Mouse (Mus musculus) midbrain, embryonic 11.5 days (tissue): ENCODE results near the gene Aatf. TPM values are rescaled to one million over a fixed set of nuclear protein-coding genes. Genes with fewer than 3 reads are reported as not detected.

ENCODE experiments used
- ATAC-seq: fragments of 200-750 bp; cut with Nextera tagmentation; 2 replicates; pipeline ENCODE4 v1.8.0; 2017; ENCODE audit warnings: moderate TSS enrichment, moderate library complexity; ENCODE audit not compliant: low FRiP score
- DNase-seq: peaks from one replicate; pipeline ENCODE4 v3.0.0; 2015; ENCODE audit warnings: low spot score; ENCODE audit errors: missing footprints
- H3K27ac ChIP-seq: fragments of 300-500 bp; sonication (generic); 2 replicates; pipeline ENCODE4 v1.5.1; 2014; ENCODE audit warnings: low read depth, low read length
- H3K27me3 ChIP-seq: fragments of 300-500 bp; sonication (generic); 2 replicates; pipeline ENCODE4 v1.6.1; 2014; ENCODE audit warnings: mild to moderate bottlenecking, low read length, moderate library complexity, mixed read lengths; ENCODE audit not compliant: control insufficient read depth, insufficient read depth
- H3K36me3 ChIP-seq: fragments of 300-500 bp; sonication (generic); 2 replicates; pipeline ENCODE4 v1.6.1; 2014; ENCODE audit warnings: mild to moderate bottlenecking, low read length, moderate library complexity, mixed read lengths; ENCODE audit not compliant: control insufficient read depth, insufficient read depth
- H3K4me1 ChIP-seq: fragments of 300-500 bp; sonication (generic); 2 replicates; pipeline ENCODE4 v1.6.1; 2014; ENCODE audit warnings: low read length; ENCODE audit not compliant: control insufficient read depth, insufficient read depth
- H3K4me2 ChIP-seq: fragments of 300-500 bp; sonication (generic); 2 replicates; pipeline ENCODE4 v1.6.1; 2014; ENCODE audit warnings: mild to moderate bottlenecking, moderate library complexity
- H3K4me3 ChIP-seq: fragments of 300-500 bp; sonication (generic); 2 replicates; pipeline ENCODE4 v1.5.1; 2014; ENCODE audit warnings: low read depth, low read length
- H3K9ac ChIP-seq: fragments of 300-500 bp; sonication (generic); 2 replicates; pipeline ENCODE4 v1.6.1; 2014; ENCODE audit warnings: low read length
- H3K9me3 ChIP-seq: fragments of 300-500 bp; sonication (generic); 2 replicates; pipeline ENCODE4 v1.6.1; 2016; ENCODE audit warnings: low read length; ENCODE audit not compliant: control insufficient read depth
- WGBS: fragments of 180-500 bp; shearing (Covaris S2); extraction: QIAGEN DNeasy Blood & Tissue Kit; methylation state at CpG from one replicate; pipeline ENCODE4 v1.1.7; 2014; 5-methylcytosine and 5-hydroxymethylcytosine counted together
- polyA plus RNA-seq: library from polyadenylated mRNA; unstranded; fragments of >200 nt; fragmentation: Nextera tagmentation; extraction: Ambion mirVana; gene quantifications from 2 replicates; pipeline ENCODE4 v1.2.1, GENCODE M21; 2014

The Aatf gene
- polyA plus RNA-seq, result 54.8 and 63.8 TPM in 2 replicates

- Histone ChIP-seq H3K9me3 (no peaks in the 10 kb centered on the region), H3K36me3 (peaks cover 2% of the 10 kb centered on the region; the same call in 1 of the 2 replicates), H3K9ac (peak within 1 kb of the TSS; percentile 72), H3K4me1 (peaks cover 11% of the 10 kb centered on the region), H3K27me3 (peaks cover 36% of the 10 kb centered on the region), H3K27ac (peak within 1 kb of the TSS; percentile 31), H3K4me2 (peak within 1 kb of the TSS; percentile 58), H3K4me3 (peak within 1 kb of the TSS; percentile 47)
- WGBS, result under 1% methylated on average over 80 of the region's 80 CpGs
- ATAC-seq (peak; percentile 98), DNase-seq (peak; percentile 100)
These were observed at the start of gene Aatf for GRCm38 (mm10) chr11:84513171-84514116. TSS of gene Aatf (minus strand) at chr11:84513522.

GRCm38 (mm10) chr11:84562758-84563347 is 49.5 kb upstream of the Aatf start:
- Histone ChIP-seq H3K27ac (peak overlapping the region; percentile 46), H3K9me3 (no peaks in the 10 kb centered on the region), H3K4me1 (peaks cover 13% of the 10 kb centered on the region), H3K27me3 (no peaks in the 10 kb centered on the region), H3K4me3 (no peak overlapping the region), H3K4me2 (peak overlapping the region; percentile 24; the same call in 1 of the 2 replicates), H3K36me3 (no peaks in the 10 kb centered on the region), H3K9ac (peak overlapping the region; percentile 22; the same call in 1 of the 2 replicates)
- ATAC-seq, result peak; percentile 73; the same call in 1 of the 2 replicates
- DNase-seq, result peak; percentile 89
- 8% methylated on average over 9 of the region's 9 CpGs for WGBS

GRCm38 (mm10) chr11:84561546-84561945 is 48.2 kb upstream of the Aatf start:
- no peaks in the 10 kb centered on the region for H3K9me3 ChIP-seq
- H3K36me3 ChIP-seq, result no peaks in the 10 kb centered on the region
- no peaks in the 10 kb centered on the region for H3K27me3 ChIP-seq
- H3K4me1 ChIP-seq, result peaks cover 13% of the 10 kb centered on the region
- 72% methylated on average over 4 of the region's 5 CpGs for WGBS
- ATAC-seq, result no peak
- DNase-seq, result no peak
- H3K4me3 ChIP-seq, result no peak overlapping the region
- H3K9ac ChIP-seq, result no peak overlapping the region
- H3K27ac ChIP-seq, result no peak overlapping the region
- no peak overlapping the region for H3K4me2 ChIP-seq

GRCm38 (mm10) chr11:84553821-84554450 is 40.6 kb upstream of the Aatf start:
- no peak overlapping the region for H3K27ac ChIP-seq
- no peaks in the 10 kb centered on the region for H3K9me3 ChIP-seq
- WGBS, result 84% methylated on average over 14 of the region's 14 CpGs
- no peaks in the 10 kb centered on the region for H3K27me3 ChIP-seq
- ATAC-seq (no peak), DNase-seq (no peak)
- H3K4me1 ChIP-seq, result no peaks in the 10 kb centered on the region
- no peaks in the 10 kb centered on the region for H3K36me3 ChIP-seq
- no peak overlapping the region for H3K4me3 ChIP-seq
- H3K4me2 ChIP-seq, result no peak overlapping the region
- H3K9ac ChIP-seq, result no peak overlapping the region

- H3K27me3 ChIP-seq, result no peaks in the 10 kb centered on the region
- no peak overlapping the region for H3K9ac ChIP-seq
- no peak for ATAC-seq
These were observed 38.0 kb upstream of the Aatf start for GRCm38 (mm10) chr11:84551296-84551695.

GRCm38 (mm10) chr11:84549258-84549791 is 36.0 kb upstream of the Aatf start:
- Histone ChIP-seq H3K9me3 (no peaks in the 10 kb centered on the region), H3K27ac (no peak overlapping the region), H3K4me3 (no peak overlapping the region), H3K9ac (no peak overlapping the region), H3K4me2 (no peak overlapping the region), H3K4me1 (peaks cover 8% of the 10 kb centered on the region; the same call in 1 of the 2 replicates), H3K36me3 (no peaks in the 10 kb centered on the region), H3K27me3 (no peaks in the 10 kb centered on the region)
- DNase-seq (no peak), ATAC-seq (no peak)
- WGBS, result 61% methylated on average over 6 of the region's 6 CpGs

More at GRCm38 (mm10) chr11:84551296-84551695, 38.0 kb upstream of the Aatf start:
- no peaks in the 10 kb centered on the region for H3K9me3 ChIP-seq
- DNase-seq, result no peak
- no peaks in the 10 kb centered on the region for H3K36me3 ChIP-seq
- 82% methylated on average over 4 of the region's 4 CpGs for WGBS
- no peak overlapping the region for H3K4me2 ChIP-seq
- H3K4me3 ChIP-seq, result no peak overlapping the region
- H3K4me1 ChIP-seq, result peaks cover 8% of the 10 kb centered on the region; the same call in 1 of the 2 replicates
- H3K27ac ChIP-seq, result no peak overlapping the region

- no peak for DNase-seq
- Histone ChIP-seq H3K4me3 (no peak overlapping the region), H3K4me1 (peaks cover 8% of the 10 kb centered on the region; the same call in 1 of the 2 replicates), H3K36me3 (no peaks in the 10 kb centered on the region), H3K27me3 (no peaks in the 10 kb centered on the region), H3K9ac (no peak overlapping the region), H3K27ac (no peak overlapping the region; the same call in 1 of the 2 replicates), H3K9me3 (no peaks in the 10 kb centered on the region), H3K4me2 (no peak overlapping the region)
- peak; percentile 27; the same call in 1 of the 2 replicates for ATAC-seq
- WGBS, result 25% methylated on average over 2 of the region's 2 CpGs
These were observed 35.0 kb upstream of the Aatf start for GRCm38 (mm10) chr11:84548293-84548692.

- Histone ChIP-seq H3K36me3 (no peaks in the 10 kb centered on the region), H3K27me3 (no peaks in the 10 kb centered on the region; the same call in 1 of the 2 replicates), H3K4me3 (no peak overlapping the region), H3K4me2 (no peak overlapping the region; the same call in 1 of the 2 replicates), H3K4me1 (peaks cover 13% of the 10 kb centered on the region), H3K27ac (no peak overlapping the region), H3K9ac (no peak overlapping the region), H3K9me3 (no peaks in the 10 kb centered on the region)
- 4% methylated on average over 4 of the region's 4 CpGs for WGBS
- ATAC-seq (no peak), DNase-seq (peak; percentile 82)
These were observed 26.7 kb upstream of the Aatf start for GRCm38 (mm10) chr11:84539981-84540380.
